Mouse (Mus musculus) heart, postnatal 0 days (tissue): Measurements from ENCODE around the gene Eaf2.

Experiments used
- CTCF ChIP-seq: IDR thresholded peaks from 2 replicates; pipeline ENCODE4 v1.5.1; 2016; ENCODE audit warnings: antibody characterized with exemption, control low read depth, low read depth
- EP300 ChIP-seq: IDR thresholded peaks from 2 replicates; pipeline ENCODE4 v1.6.1; 2016; ENCODE audit warnings: antibody characterized with exemption, low read depth

DNA sequence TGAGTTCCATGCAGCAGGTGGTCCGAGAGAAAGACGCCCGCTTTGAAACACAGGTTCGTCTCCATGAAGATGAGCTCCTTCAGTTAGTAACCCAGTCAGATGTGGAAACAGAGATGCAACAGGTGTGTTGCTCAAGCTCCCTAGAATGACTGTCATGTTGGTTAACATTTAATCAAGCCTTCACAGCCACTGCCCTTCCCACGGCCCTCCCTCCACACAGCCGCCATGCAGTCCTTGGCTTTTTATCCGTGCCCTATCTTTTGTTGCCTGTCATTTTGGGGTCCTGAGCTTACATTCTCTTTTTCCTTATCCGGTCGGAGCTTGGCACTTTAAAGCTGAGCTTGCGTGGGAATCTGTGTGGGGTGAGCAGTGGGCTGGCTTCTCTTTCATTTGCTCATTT is 18.5 kb upstream of the Eaf2 start:
- TF ChIP-seq CTCF = no peak
- no peak for TF ChIP-seq EP300
